Mouse (Mus musculus): Measurements from ENCODE around the gene Cyb561d1. TPM values are rescaled to one million over a fixed set of nuclear protein-coding genes. Genes with fewer than 3 reads are reported as not detected.
"Not testable (repeated sequence)": the region's sequence is repeated elsewhere in the genome, so short reads cannot be mapped to it uniquely, and the experiment has no call there.

The Cyb561d1 gene
- polyA plus RNA-seq (2014; fragmentation: Nextera tagmentation; extraction: Ambion mirVana): 2.3 and 2.6 TPM in 2 replicates

DNA sequence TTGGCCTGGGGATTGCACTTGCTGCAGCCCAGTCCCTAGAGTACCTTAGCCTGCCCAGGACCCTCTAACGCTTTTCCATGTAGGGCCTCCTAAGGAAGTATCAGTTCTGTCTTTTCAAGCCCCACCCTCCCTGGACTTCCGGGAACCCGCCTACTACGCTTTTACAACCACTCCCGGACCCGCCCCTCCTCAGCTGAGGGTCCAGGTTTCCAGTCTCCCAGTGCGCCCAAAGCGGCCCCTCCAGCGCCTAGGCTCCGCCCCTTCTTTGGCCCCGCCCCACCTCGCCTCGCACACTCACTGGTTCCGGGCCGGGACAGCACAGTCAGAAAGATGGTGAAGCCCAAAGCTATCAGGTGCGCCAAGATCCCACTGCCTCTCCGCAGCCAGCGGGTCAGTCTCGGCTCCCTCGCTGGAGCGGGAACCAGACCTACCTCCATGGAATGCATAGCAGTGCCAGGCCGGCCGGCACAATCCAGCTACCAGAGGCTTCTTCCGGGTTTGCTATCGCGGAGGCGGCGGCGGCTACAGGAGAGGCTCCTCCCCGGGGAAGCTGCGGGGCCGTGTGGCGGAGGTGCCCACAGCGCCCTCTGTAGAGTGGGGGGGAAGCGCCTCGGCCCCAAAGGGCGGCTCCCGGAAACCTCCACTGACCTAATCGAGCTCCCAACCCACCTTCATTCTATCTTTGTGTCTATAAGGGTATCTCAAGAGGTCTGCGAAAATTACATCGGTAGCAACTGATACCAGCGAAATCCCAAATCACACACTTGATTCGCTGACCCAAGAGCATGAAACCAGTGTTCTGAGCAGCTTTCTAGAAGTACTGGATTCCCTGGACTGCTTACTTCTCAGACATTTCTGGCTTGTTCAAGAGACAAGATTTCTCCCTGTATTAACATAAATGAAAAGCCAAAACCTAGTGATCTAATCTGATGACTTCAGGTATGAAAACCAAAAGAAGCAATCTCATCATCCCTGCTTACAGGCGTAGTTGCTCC is at the start of gene Cyb561d1:
Cyb561d1 (minus strand) TSS at position 884 of the 995 bp plus-strand sequence.
- no peaks in the 10 kb centered on the region for H3K27me3 ChIP-seq (replicated peaks; ENCODE audit: control insufficient read depth, insufficient read depth, low read length)
- H3K4me1 ChIP-seq (replicated peaks; ENCODE audit: control insufficient read depth, insufficient read depth, low read length): peaks cover 14% of the 10 kb centered on the region; the same call in 1 of the 2 replicates
- H3K36me3 ChIP-seq (ENCODE audit: control insufficient read depth, insufficient read depth, low read length): peaks cover 44% of the 10 kb centered on the region
- H3K9ac ChIP-seq (ENCODE audit: low read length): peak within 1 kb of the TSS; percentile 55
- peak within 1 kb of the TSS; percentile 69 for H3K4me2 ChIP-seq (ENCODE audit: low read length)
- WGBS: 3% methylated on average over 43 of the region's 44 CpGs
- DNase-seq (ENCODE audit: low spot score) (peak; percentile 99), ATAC-seq (replicated peaks; ENCODE audit: low FRiP score, low TSS enrichment, low read depth) (peak; percentile 96)
- H3K27ac ChIP-seq (ENCODE audit: low read depth): peak within 1 kb of the TSS; percentile 88
- peak within 1 kb of the TSS; percentile 70 for H3K4me3 ChIP-seq (ENCODE audit: low read depth, low read length)
- H3K9me3 ChIP-seq (ENCODE audit: control insufficient read depth, low read length): no peaks in the 10 kb centered on the region

GRCm38 (mm10) chr3:108246857-108247256 is 45.8 kb upstream of the Cyb561d1 start:
- no peak overlapping the region for H3K27ac ChIP-seq (ENCODE audit: low read depth)
- DNase-seq (ENCODE audit: low spot score): no peak
- H3K9me3 ChIP-seq (ENCODE audit: control insufficient read depth, low read length): no peaks in the 10 kb centered on the region
- 81% methylated on average over 2 of the region's 2 CpGs for WGBS
- ATAC-seq (replicated peaks; ENCODE audit: low FRiP score, low TSS enrichment, low read depth): no peak
- no peak overlapping the region for H3K9ac ChIP-seq (ENCODE audit: low read length)
- no peaks in the 10 kb centered on the region for H3K4me1 ChIP-seq (replicated peaks; ENCODE audit: control insufficient read depth, insufficient read depth, low read length)
- H3K36me3 ChIP-seq (ENCODE audit: control insufficient read depth, insufficient read depth, low read length): no peaks in the 10 kb centered on the region
- H3K27me3 ChIP-seq (replicated peaks; ENCODE audit: control insufficient read depth, insufficient read depth, low read length): no peaks in the 10 kb centered on the region
- H3K4me3 ChIP-seq (ENCODE audit: low read depth, low read length): no peak overlapping the region
- no peak overlapping the region for H3K4me2 ChIP-seq (ENCODE audit: low read length)

DNA sequence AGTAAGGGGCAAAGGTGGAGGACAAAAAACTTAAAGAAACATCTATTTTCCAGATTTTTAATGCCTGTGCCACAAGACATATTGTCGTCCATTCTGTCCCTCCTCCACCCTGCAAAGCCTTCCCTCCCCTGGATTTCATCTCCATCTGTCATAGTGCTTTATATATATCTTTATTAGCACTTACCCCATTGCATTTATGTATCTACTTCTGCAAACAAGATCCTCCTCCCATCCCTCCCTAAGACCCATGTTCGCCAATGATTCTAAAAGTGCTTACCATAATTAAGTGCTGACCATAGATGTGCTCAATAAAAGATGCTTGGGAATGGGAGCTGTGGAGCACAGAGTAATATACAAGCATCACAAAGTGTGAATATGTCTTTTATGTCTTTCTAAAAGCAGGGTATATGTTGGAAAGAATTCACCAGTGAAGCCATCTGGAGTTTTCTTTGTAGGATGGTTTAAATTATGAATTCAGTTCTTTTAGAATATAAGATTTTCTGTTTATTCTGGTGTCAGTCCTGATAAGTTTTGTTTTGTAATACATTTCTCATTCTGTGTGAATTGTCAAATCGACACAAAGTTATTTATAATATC is 40.3 kb upstream of the Cyb561d1 start:
- no peak for DNase-seq (ENCODE audit: low spot score)
- no peaks in the 10 kb centered on the region for H3K4me1 ChIP-seq (replicated peaks; ENCODE audit: control insufficient read depth, insufficient read depth, low read length)
- no peak overlapping the region for H3K4me3 ChIP-seq (ENCODE audit: low read depth, low read length)
- no peak overlapping the region for H3K27ac ChIP-seq (ENCODE audit: low read depth)
- no peaks in the 10 kb centered on the region for H3K27me3 ChIP-seq (replicated peaks; ENCODE audit: control insufficient read depth, insufficient read depth, low read length)
- H3K4me2 ChIP-seq (ENCODE audit: low read length): no peak overlapping the region
- no peak overlapping the region for H3K9ac ChIP-seq (ENCODE audit: low read length)
- no peaks in the 10 kb centered on the region for H3K36me3 ChIP-seq (ENCODE audit: control insufficient read depth, insufficient read depth, low read length)
- 88% methylated on average over 3 of the region's 3 CpGs for WGBS
- no peak for ATAC-seq (replicated peaks; ENCODE audit: low FRiP score, low TSS enrichment, low read depth)
- H3K9me3 ChIP-seq (ENCODE audit: control insufficient read depth, low read length): no peaks in the 10 kb centered on the region

DNA sequence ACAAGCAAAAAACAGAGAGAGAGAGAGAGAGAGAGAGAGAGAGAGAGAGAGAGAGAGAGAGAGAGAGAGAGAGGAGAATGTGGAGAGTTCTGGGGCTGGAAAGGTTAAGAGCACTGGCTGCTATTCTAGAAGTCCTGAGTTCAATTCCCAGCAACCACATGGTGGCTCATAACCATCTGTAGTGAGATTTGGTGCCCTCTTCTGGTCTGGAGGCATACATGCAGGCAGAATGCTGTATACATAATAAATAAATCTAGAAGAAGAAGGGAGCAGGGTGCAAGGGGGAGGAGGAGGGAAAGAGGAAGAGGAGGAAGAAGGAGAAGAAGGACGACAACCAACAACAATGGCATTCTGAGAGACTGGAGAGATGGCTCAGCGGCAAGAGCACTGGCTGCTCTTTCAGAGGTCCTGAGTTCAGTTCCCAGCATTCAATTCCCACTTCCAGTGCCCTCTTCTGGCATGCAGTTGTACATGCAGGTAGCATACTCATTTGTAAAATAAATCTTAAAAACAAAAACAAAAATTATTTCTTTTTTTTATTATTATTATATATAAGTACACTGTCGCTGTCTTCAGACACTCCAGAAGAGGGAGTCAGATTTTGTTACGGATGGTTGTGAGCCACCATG is 36.6 kb upstream of the Cyb561d1 start:
- H3K4me3 ChIP-seq (ENCODE audit: low read depth, low read length); H3K27ac ChIP-seq (ENCODE audit: low read depth); H3K9ac ChIP-seq (ENCODE audit: low read length); ATAC-seq (replicated peaks; ENCODE audit: low FRiP score, low TSS enrichment, low read depth); H3K9me3 ChIP-seq (ENCODE audit: control insufficient read depth, low read length); H3K4me1 ChIP-seq (replicated peaks; ENCODE audit: control insufficient read depth, insufficient read depth, low read length); DNase-seq (ENCODE audit: low spot score); H3K27me3 ChIP-seq (replicated peaks; ENCODE audit: control insufficient read depth, insufficient read depth, low read length); H3K4me2 ChIP-seq (ENCODE audit: low read length); H3K36me3 ChIP-seq (ENCODE audit: control insufficient read depth, insufficient read depth, low read length): not testable (repeated sequence)
- WGBS: 82% methylated on average over 4 of the region's 4 CpGs

GRCm38 (mm10) chr3:108231646-108232045 is 30.6 kb upstream of the Cyb561d1 start:
- no peak overlapping the region for H3K27ac ChIP-seq (ENCODE audit: low read depth)
- 77% methylated on average over 4 of the region's 4 CpGs for WGBS
- no peak overlapping the region for H3K4me2 ChIP-seq (ENCODE audit: low read length)
- H3K4me1 ChIP-seq (replicated peaks; ENCODE audit: control insufficient read depth, insufficient read depth, low read length): 0 out of 2 replicates have a peak, but pooled peaks cover 4% of the 10 kb centered on the region
- H3K4me3 ChIP-seq (ENCODE audit: low read depth, low read length): no peak overlapping the region
- ATAC-seq (replicated peaks; ENCODE audit: low FRiP score, low TSS enrichment, low read depth): no peak
- no peak for DNase-seq (ENCODE audit: low spot score)
- no peaks in the 10 kb centered on the region for H3K36me3 ChIP-seq (ENCODE audit: control insufficient read depth, insufficient read depth, low read length)
- no peaks in the 10 kb centered on the region for H3K9me3 ChIP-seq (ENCODE audit: control insufficient read depth, low read length)
- peaks cover 11% of the 10 kb centered on the region for H3K27me3 ChIP-seq (replicated peaks; ENCODE audit: control insufficient read depth, insufficient read depth, low read length)
- no peak overlapping the region for H3K9ac ChIP-seq (ENCODE audit: low read length)

GRCm38 (mm10) chr3:108227521-108227920 is 26.5 kb upstream of the Cyb561d1 start:
- Histone ChIP-seq H3K4me2 (ENCODE audit: low read length) (no peak overlapping the region), H3K27ac (ENCODE audit: low read depth) (no peak overlapping the region), H3K27me3 (replicated peaks; ENCODE audit: control insufficient read depth, insufficient read depth, low read length) (peaks cover 47% of the 10 kb centered on the region), H3K36me3 (ENCODE audit: control insufficient read depth, insufficient read depth, low read length) (no peaks in the 10 kb centered on the region), H3K9me3 (ENCODE audit: control insufficient read depth, low read length) (no peaks in the 10 kb centered on the region), H3K9ac (ENCODE audit: low read length) (no peak overlapping the region), H3K4me3 (ENCODE audit: low read depth, low read length) (0 out of 2 replicates have a peak overlapping the region, but pooled peaks have one; percentile 40), H3K4me1 (replicated peaks; ENCODE audit: control insufficient read depth, insufficient read depth, low read length) (0 out of 2 replicates have a peak, but pooled peaks cover 4% of the 10 kb centered on the region)
- ATAC-seq (replicated peaks; ENCODE audit: low FRiP score, low TSS enrichment, low read depth) (no peak), DNase-seq (ENCODE audit: low spot score) (no peak)
- WGBS: 87% methylated on average over 2 of the region's 2 CpGs

DNA sequence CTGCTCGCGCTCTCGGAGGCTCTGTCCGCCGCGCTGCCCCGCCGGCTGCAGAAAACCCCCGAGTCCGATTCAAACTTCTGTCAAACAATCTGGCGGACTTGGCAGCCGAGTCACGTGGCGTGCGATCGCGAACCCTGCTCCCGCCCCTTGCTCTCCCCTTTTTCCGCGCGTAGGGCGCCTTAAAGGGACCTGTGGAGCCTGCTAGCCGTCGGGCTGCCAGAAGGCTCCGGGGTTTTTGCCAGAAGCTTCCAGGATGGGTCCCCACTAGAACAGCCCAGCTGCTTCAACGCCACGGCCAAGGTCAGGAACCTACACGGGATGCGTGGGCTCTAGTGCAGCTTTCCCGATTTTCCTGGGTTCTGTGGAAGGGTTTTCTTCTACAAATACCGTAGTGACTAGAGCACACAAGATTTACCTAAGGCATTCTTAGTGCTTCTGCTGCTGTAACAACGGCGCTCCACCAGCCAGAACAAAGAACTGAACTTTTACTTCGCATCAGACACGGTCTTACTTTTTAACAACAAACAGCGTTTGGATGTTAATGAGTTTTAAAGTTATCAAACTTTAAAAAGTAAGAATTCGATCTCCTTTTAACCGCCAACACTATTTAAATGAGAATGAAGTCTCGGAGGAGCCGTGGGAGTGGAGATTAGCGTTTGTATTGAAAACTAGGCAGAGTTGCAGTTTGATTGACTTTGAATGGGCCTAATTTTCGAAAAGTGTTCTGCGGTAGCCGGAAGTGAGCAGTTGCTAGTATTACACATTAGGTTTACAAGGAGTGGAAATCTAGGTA is 25.7 kb upstream of the Cyb561d1 start, which contains the start of gene Sypl2:
Sypl2 (minus strand) TSS at position 91 of the 793 bp plus-strand sequence.
- 6% methylated on average over 43 of the region's 44 CpGs for WGBS
- DNase-seq (ENCODE audit: low spot score) (peak; percentile 78), ATAC-seq (replicated peaks; ENCODE audit: low FRiP score, low TSS enrichment, low read depth) (peak; percentile 55; the same call in 1 of the 2 replicates)
- Histone ChIP-seq H3K27me3 (replicated peaks; ENCODE audit: control insufficient read depth, insufficient read depth, low read length) (peaks cover 55% of the 10 kb centered on the region), H3K36me3 (ENCODE audit: control insufficient read depth, insufficient read depth, low read length) (no peaks in the 10 kb centered on the region), H3K4me2 (ENCODE audit: low read length) (peak within 1 kb of the TSS; percentile 71), H3K9ac (ENCODE audit: low read length) (peak within 1 kb of the TSS; percentile 37), H3K4me1 (replicated peaks; ENCODE audit: control insufficient read depth, insufficient read depth, low read length) (0 out of 2 replicates have a peak, but pooled peaks cover 4% of the 10 kb centered on the region), H3K27ac (ENCODE audit: low read depth) (no peak within 1 kb of the TSS), H3K4me3 (ENCODE audit: low read depth, low read length) (peak within 1 kb of the TSS; percentile 40), H3K9me3 (ENCODE audit: control insufficient read depth, low read length) (no peaks in the 10 kb centered on the region)

Measured in intestine, embryonic 14.5 days (tissue).